In the genomic region with DNA sequence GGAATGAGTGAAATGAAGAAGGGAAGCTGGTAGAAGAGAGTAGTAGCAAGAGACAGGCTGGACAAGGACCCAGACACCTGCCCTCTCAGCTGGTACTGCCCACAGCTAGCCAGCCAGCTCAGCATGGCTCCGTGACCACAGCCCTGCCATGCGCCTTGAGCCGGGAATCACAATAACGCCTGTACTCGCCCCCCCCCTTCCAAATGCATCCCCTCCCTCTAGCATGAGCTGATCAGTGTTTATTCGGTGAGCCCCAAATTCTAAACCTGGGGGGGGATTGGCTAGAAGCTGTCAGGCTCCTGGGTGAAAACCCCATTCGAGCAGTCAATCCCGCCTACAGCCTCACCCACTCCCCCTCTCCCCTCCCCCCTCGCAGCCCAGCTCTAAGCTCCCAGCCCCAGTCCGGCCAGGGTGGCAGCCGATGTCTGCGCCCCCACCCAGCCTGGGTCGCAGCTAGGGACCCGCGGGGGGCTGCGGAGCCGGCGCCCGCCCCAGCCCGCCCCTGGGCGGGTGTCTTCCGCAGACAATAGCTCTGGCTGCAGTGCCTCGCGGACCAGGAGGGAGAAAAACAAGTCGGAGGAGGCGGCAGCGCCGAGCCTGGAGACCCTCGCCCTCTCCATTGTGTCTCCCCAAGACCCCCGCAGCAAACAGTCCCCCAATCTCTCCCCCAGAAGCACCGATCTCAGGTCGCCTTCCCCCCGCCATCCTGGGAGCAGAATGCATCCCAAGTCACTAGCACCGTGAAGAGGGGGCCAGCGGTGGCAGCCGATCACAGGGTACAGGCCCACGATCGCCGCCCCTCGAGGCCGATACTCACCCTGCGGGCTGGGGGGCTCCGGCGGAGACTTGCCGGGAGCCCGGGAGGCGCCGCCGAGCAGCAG, we compare ENCODE assay signal across 8 mouse cellular contexts. TPM values are rescaled to one million over a fixed set of nuclear protein-coding genes. Genes with fewer than 3 reads are reported as not detected.
DNase-seq lines count a peak whose midpoint lies in the region; ATAC-seq and TF ChIP-seq lines count a peak whose summit lies in the region.

No protein-coding gene starts in this region.

- H3K4me1 ChIP-seq in lung, embryonic 14.5 days (ENCODE audit: insufficient read depth) = peaks cover 26% of the 10 kb centered on the region
- H3K4me1 ChIP-seq in embryonic facial prominence, embryonic 14.5 days (ENCODE audit: control insufficient read depth, insufficient read depth, low read length) = peaks cover 33% of the 10 kb centered on the region
- peaks cover 37% of the 10 kb centered on the region for H3K4me1 ChIP-seq in intestine, embryonic 14.5 days (replicated peaks; ENCODE audit: control insufficient read depth, insufficient read depth, low read length)
- peaks cover 27% of the 10 kb centered on the region for H3K4me1 ChIP-seq in midbrain, embryonic 11.5 days (ENCODE audit: control insufficient read depth, insufficient read depth, low read length)

- H3K4me2 ChIP-seq in lung, embryonic 14.5 days = peak overlapping the region; percentile 69
- peak overlapping the region; percentile 86 for H3K4me2 ChIP-seq in embryonic facial prominence, embryonic 14.5 days (ENCODE audit: low read depth, low read length)
- peak overlapping the region; percentile 75 for H3K4me2 ChIP-seq in intestine, embryonic 14.5 days (ENCODE audit: low read length)
- H3K4me2 ChIP-seq in midbrain, embryonic 11.5 days = peak overlapping the region; percentile 86

- no peaks in the 10 kb centered on the region for H3K9me3 ChIP-seq in lung, embryonic 14.5 days (ENCODE audit: low read depth, low read length)
- H3K9me3 ChIP-seq in embryonic facial prominence, embryonic 14.5 days (ENCODE audit: control insufficient read depth, low read length) = no peaks in the 10 kb centered on the region
- H3K9me3 ChIP-seq in intestine, embryonic 14.5 days (ENCODE audit: control insufficient read depth, low read length) = no peaks in the 10 kb centered on the region
- H3K9me3 ChIP-seq in midbrain, embryonic 11.5 days (ENCODE audit: control insufficient read depth, low read length) = no peaks in the 10 kb centered on the region

- peak; percentile 48 for ATAC-seq in lung, embryonic 14.5 days (ENCODE audit: insufficient read depth)
- ATAC-seq in embryonic facial prominence, embryonic 14.5 days (ENCODE audit: low read depth) = peak; percentile 51
- ATAC-seq in intestine, embryonic 14.5 days (replicated peaks; ENCODE audit: low FRiP score, low TSS enrichment, low read depth) = peak; percentile 48
- peak; percentile 72 for ATAC-seq in midbrain, embryonic 11.5 days (ENCODE audit: low FRiP score)
- no peak for ATAC-seq in frontal cortex, adult (ENCODE audit: low TSS enrichment)

- peak overlapping the region; percentile 96 for H3K9ac ChIP-seq in lung, embryonic 14.5 days
- H3K9ac ChIP-seq in embryonic facial prominence, embryonic 14.5 days (ENCODE audit: low read depth, low read length) = peak overlapping the region; percentile 98
- peak overlapping the region; percentile 94 for H3K9ac ChIP-seq in intestine, embryonic 14.5 days (ENCODE audit: low read length)
- H3K9ac ChIP-seq in midbrain, embryonic 11.5 days (ENCODE audit: low read length) = peak overlapping the region; percentile 99

- under 1% methylated on average over 45 of the region's 49 CpGs for WGBS in lung, embryonic 14.5 days
- WGBS in embryonic facial prominence, embryonic 14.5 days = 1% methylated on average over 28 of the region's 49 CpGs
- WGBS in intestine, embryonic 14.5 days = 2% methylated on average over 47 of the region's 49 CpGs
- WGBS in midbrain, embryonic 11.5 days = under 1% methylated on average over 47 of the region's 49 CpGs

- H3K36me3 ChIP-seq in lung, embryonic 14.5 days (ENCODE audit: insufficient read depth) = peaks cover 20% of the 10 kb centered on the region
- H3K36me3 ChIP-seq in embryonic facial prominence, embryonic 14.5 days (ENCODE audit: control insufficient read depth, insufficient read depth, low read length) = peaks cover 20% of the 10 kb centered on the region
- H3K36me3 ChIP-seq in intestine, embryonic 14.5 days (ENCODE audit: control insufficient read depth, insufficient read depth, low read length) = peaks cover 9% of the 10 kb centered on the region; the same call in 1 of the 2 replicates
- H3K36me3 ChIP-seq in midbrain, embryonic 11.5 days (ENCODE audit: control insufficient read depth, insufficient read depth, low read length) = peaks cover 8% of the 10 kb centered on the region; the same call in 1 of the 2 replicates

- H3K4me3 ChIP-seq in lung, embryonic 14.5 days (ENCODE audit: low read depth, low read length) = peak overlapping the region; percentile 93
- peak overlapping the region; percentile 95 for H3K4me3 ChIP-seq in embryonic facial prominence, embryonic 14.5 days (ENCODE audit: low read depth, low read length)
- H3K4me3 ChIP-seq in intestine, embryonic 14.5 days (ENCODE audit: low read depth, low read length) = peak overlapping the region; percentile 86
- H3K4me3 ChIP-seq in midbrain, embryonic 11.5 days (ENCODE audit: low read depth, low read length) = peak overlapping the region; percentile 93

- DNase-seq in lung, embryonic 14.5 days = peak; percentile 52
- DNase-seq in lung, postnatal 25 days (ENCODE audit: low spot score) = no peak
- peak; percentile 79 for DNase-seq in brain, adult 2 months (ENCODE audit: low read depth, low spot score)
- peak; percentile 71 for DNase-seq in embryonic facial prominence, embryonic 14.5 days (ENCODE audit: low spot score)
- peak; percentile 83 for DNase-seq in intestine, embryonic 14.5 days (ENCODE audit: low spot score)
- DNase-seq in midbrain, embryonic 11.5 days (ENCODE audit: low spot score, missing footprints) = peak; percentile 97
- no peak for DNase-seq in frontal cortex, adult 2 months (ENCODE audit: extremely low spot score in 1 of 2, low spot score in 1 of 2)

- H3K27me3 ChIP-seq in lung, embryonic 14.5 days (ENCODE audit: insufficient read depth, low read length) = peaks cover 5% of the 10 kb centered on the region; the same call in 1 of the 2 replicates
- no peaks in the 10 kb centered on the region for H3K27me3 ChIP-seq in embryonic facial prominence, embryonic 14.5 days (replicated peaks; ENCODE audit: control insufficient read depth, insufficient read depth, low read length)
- H3K27me3 ChIP-seq in intestine, embryonic 14.5 days (replicated peaks; ENCODE audit: control insufficient read depth, insufficient read depth, low read length) = peaks cover 4% of the 10 kb centered on the region; the same call in 1 of the 2 replicates
- H3K27me3 ChIP-seq in midbrain, embryonic 11.5 days (ENCODE audit: control insufficient read depth, insufficient read depth, low read length) = peaks cover 11% of the 10 kb centered on the region

- TF ChIP-seq CTCF in lung, embryonic 14.5 days (IDR thresholded peaks at IDR 0.05; ENCODE audit: low read depth) = no peak

- H3K27ac ChIP-seq in lung, embryonic 14.5 days (ENCODE audit: low read depth) = peak overlapping the region; percentile 91
- H3K27ac ChIP-seq in embryonic facial prominence, embryonic 14.5 days (replicated peaks; ENCODE audit: low read depth, low read length) = peak overlapping the region; percentile 92
- peak overlapping the region; percentile 90 for H3K27ac ChIP-seq in intestine, embryonic 14.5 days (ENCODE audit: low read depth)
- peak overlapping the region; percentile 90 for H3K27ac ChIP-seq in midbrain, embryonic 11.5 days (ENCODE audit: low read depth, low read length)

RNA-seq across cellular contexts. Expression of a gene that starts 0.7 kb away (rescaled TPM):
- 7.4 and 8.3 TPM in 2 replicates for polyA plus RNA-seq in lung, embryonic 14.5 days (2014; fragmentation: Nextera tagmentation; extraction: Ambion mirVana)
- 6.8 and 10.7 TPM in 2 replicates for polyA plus RNA-seq in embryonic facial prominence, embryonic 14.5 days (2014; fragmentation: Nextera tagmentation; extraction: Ambion mirVana)
- polyA plus RNA-seq in intestine, embryonic 14.5 days (2014; fragmentation: Nextera tagmentation; extraction: Ambion mirVana) = 4.5 and 4.7 TPM in 2 replicates
- 7.2 and 10.6 TPM in 2 replicates for polyA plus RNA-seq in midbrain, embryonic 11.5 days (2014; fragmentation: Nextera tagmentation; extraction: Ambion mirVana)
- 69.6 and 70.0 TPM in 2 replicates for polyA plus RNA-seq in frontal cortex, adult 2 months (2012; rRNA removed)

RNA-seq across cellular contexts. Expression of a gene that starts 16.7 kb away (rescaled TPM):
- 113 and 116 TPM in 2 replicates for polyA plus RNA-seq in lung, embryonic 14.5 days (2014; fragmentation: Nextera tagmentation; extraction: Ambion mirVana)
- polyA plus RNA-seq in embryonic facial prominence, embryonic 14.5 days (2014; fragmentation: Nextera tagmentation; extraction: Ambion mirVana) = 121 and 129 TPM in 2 replicates
- 115 and 116 TPM in 2 replicates for polyA plus RNA-seq in intestine, embryonic 14.5 days (2014; fragmentation: Nextera tagmentation; extraction: Ambion mirVana)
- polyA plus RNA-seq in midbrain, embryonic 11.5 days (2014; fragmentation: Nextera tagmentation; extraction: Ambion mirVana) = 36.8 and 39.3 TPM in 2 replicates
- polyA plus RNA-seq in frontal cortex, adult 2 months (2012; rRNA removed) = 70.9 and 78.2 TPM in 2 replicates

RNA-seq across cellular contexts. Expression of a gene that starts 23.1 kb away (rescaled TPM):
- polyA plus RNA-seq in lung, embryonic 14.5 days (2014; fragmentation: Nextera tagmentation; extraction: Ambion mirVana) = 10.1 and 10.7 TPM in 2 replicates
- 6.0 and 6.6 TPM in 2 replicates for polyA plus RNA-seq in embryonic facial prominence, embryonic 14.5 days (2014; fragmentation: Nextera tagmentation; extraction: Ambion mirVana)
- polyA plus RNA-seq in intestine, embryonic 14.5 days (2014; fragmentation: Nextera tagmentation; extraction: Ambion mirVana) = 4.9 and 6.4 TPM in 2 replicates
- polyA plus RNA-seq in midbrain, embryonic 11.5 days (2014; fragmentation: Nextera tagmentation; extraction: Ambion mirVana) = 4.5 and 5.2 TPM in 2 replicates
- polyA plus RNA-seq in frontal cortex, adult 2 months (2012; rRNA removed) = 4.5 and 5.3 TPM in 2 replicates

RNA-seq across cellular contexts. Expression of a gene that starts 39.1 kb away (rescaled TPM):
- polyA plus RNA-seq in lung, embryonic 14.5 days (2014; fragmentation: Nextera tagmentation; extraction: Ambion mirVana) = 223 and 244 TPM in 2 replicates
- 190 and 194 TPM in 2 replicates for polyA plus RNA-seq in embryonic facial prominence, embryonic 14.5 days (2014; fragmentation: Nextera tagmentation; extraction: Ambion mirVana)
- 281 and 296 TPM in 2 replicates for polyA plus RNA-seq in intestine, embryonic 14.5 days (2014; fragmentation: Nextera tagmentation; extraction: Ambion mirVana)
- 167 and 193 TPM in 2 replicates for polyA plus RNA-seq in midbrain, embryonic 11.5 days (2014; fragmentation: Nextera tagmentation; extraction: Ambion mirVana)
- polyA plus RNA-seq in frontal cortex, adult 2 months (2012; rRNA removed) = 82.9 and 90.8 TPM in 2 replicates

RNA-seq across cellular contexts. Expression of a gene that starts 53.6 kb away (rescaled TPM):
- 1.1 and 1.3 TPM in 2 replicates for polyA plus RNA-seq in lung, embryonic 14.5 days (2014; fragmentation: Nextera tagmentation; extraction: Ambion mirVana)
- polyA plus RNA-seq in embryonic facial prominence, embryonic 14.5 days (2014; fragmentation: Nextera tagmentation; extraction: Ambion mirVana) = 7.1 and 7.8 TPM in 2 replicates
- 7.6 and 10.0 TPM in 2 replicates for polyA plus RNA-seq in intestine, embryonic 14.5 days (2014; fragmentation: Nextera tagmentation; extraction: Ambion mirVana)
- 42.0 and 43.0 TPM in 2 replicates for polyA plus RNA-seq in midbrain, embryonic 11.5 days (2014; fragmentation: Nextera tagmentation; extraction: Ambion mirVana)
- 538 and 540 TPM in 2 replicates for polyA plus RNA-seq in frontal cortex, adult 2 months (2012; rRNA removed)

Comparison
In these comparisons a context has a peak if more than half of its experiments do, and no peak if none do; other contexts are left out.
1. DNase-seq: peak in lung, embryonic 14.5 days (single experiment), brain, adult 2 months (single experiment), embryonic facial prominence, embryonic 14.5 days (single experiment), intestine, embryonic 14.5 days (single experiment) and midbrain, embryonic 11.5 days (single experiment); none in lung, postnatal 25 days (single experiment) and frontal cortex, adult 2 months (0 of 2).
2. Peak in every context shown above with its lines, with median percentiles within 50 percentile points of each other: H3K27ac ChIP-seq, H3K4me2 ChIP-seq, H3K4me3 ChIP-seq and H3K9ac ChIP-seq.